Mouse (Mus musculus) cerebellum, adult 2 months (tissue): Measurements from ENCODE around the gene Meaf6.

ENCODE experiments used
- CTCF ChIP-seq: fragments of 200-500 bp; IDR thresholded peaks from 2 replicates; pipeline ENCODE4 v1.5.1; 2011; ENCODE audit warnings: low read depth, mild to moderate bottlenecking, control low read depth, low read length, moderate library complexity, borderline replicate concordance; ENCODE audit not compliant: insufficient read depth
- POLR2A ChIP-seq: fragments of 200-500 bp; IDR thresholded peaks from 2 replicates; pipeline ENCODE4 v1.6.1; 2011; ENCODE audit warnings: low read length, control low read depth, borderline replicate concordance; ENCODE audit not compliant: insufficient read depth

DNA sequence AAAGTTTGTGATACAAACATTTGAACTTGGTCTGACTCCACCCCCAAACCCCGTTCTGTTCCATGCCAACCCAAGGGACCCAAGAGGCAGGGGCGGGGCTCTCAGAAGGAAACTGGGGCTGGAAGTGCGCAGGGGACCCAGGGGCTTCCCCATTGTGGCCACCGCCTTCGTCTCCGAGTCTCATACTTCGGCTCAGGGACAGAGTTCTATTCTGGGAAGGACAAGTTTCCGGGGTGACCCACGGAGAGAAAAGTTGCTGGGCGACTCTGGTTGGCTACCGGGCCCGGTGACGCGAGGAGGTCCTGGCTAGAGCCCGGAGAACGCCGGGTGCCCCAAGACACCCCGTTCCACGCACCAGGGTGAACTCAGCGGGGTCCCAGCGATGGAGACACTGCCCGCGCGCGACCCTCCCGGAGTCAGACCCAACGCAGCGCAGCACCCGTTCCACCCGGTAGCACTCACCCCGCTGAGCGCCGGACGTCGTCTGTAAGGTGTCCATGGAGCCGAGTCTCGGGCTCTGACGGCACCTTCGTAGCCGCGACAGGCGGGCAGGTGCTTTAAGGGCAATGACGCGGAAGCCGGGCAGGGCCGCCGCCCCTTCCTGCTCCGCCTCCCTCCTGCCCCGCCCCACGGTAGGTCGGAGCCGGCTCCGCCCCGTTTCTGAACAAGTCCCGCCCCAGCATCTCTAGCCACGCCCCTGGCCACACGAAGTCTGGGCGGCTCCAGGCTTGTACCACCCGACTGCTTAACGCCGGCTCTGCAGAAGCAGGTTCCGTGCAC, 42.6 kb downstream of the Meaf6 start, which contains the start of gene Zc3h12a:
- TF ChIP-seq CTCF: no peak
- no peak for TF ChIP-seq POLR2A
